Mouse (Mus musculus) CH12.LX (cell line): ENCODE results near the gene 1700008O03Rik. TPM values are rescaled to one million over a fixed set of nuclear protein-coding genes. Genes with fewer than 3 reads are reported as not detected.

Experiments used
- DNase-seq: peaks from one replicate; pipeline ENCODE4 v3.0.0-alpha.2; 2013; ENCODE audit errors: extremely low read depth
- H3K27ac ChIP-seq: 2 replicates; pipeline ENCODE4 v1.5.1; 2012; ENCODE audit warnings: low read depth, mild to moderate bottlenecking, control low read depth, moderate library complexity; ENCODE audit not compliant: insufficient read depth
- H3K27me3 ChIP-seq: replicated peaks from 2 replicates; pipeline ENCODE3; 2012; ENCODE audit warnings: inconsistent platforms
- H3K36me3 ChIP-seq, 2 experiments: replicated peaks in 1 of 2; 2 replicates each; pipeline versions ENCODE3 to v1.6.1; 2012; ENCODE audit warnings: inconsistent platforms in 1 of 2, low read length in 1 of 2, mild to moderate bottlenecking in 1 of 2, mixed read lengths in 1 of 2, moderate library complexity in 1 of 2; ENCODE audit not compliant: control insufficient read depth in 1 of 2, insufficient read depth in 1 of 2
- H3K4me1 ChIP-seq, 2 experiments: 2 replicates each; pipeline ENCODE4 v1.6.1; 2012; ENCODE audit warnings: inconsistent platforms in 1 of 2, moderate library complexity in 1 of 2; ENCODE audit not compliant: insufficient read depth in 2 of 2, control insufficient read depth in 1 of 2
- H3K4me2 ChIP-seq: 2 replicates; pipeline ENCODE4 v1.6.1; 2012; ENCODE audit warnings: low read depth, mild to moderate bottlenecking, control low read depth; ENCODE audit not compliant: poor library complexity, insufficient read depth, severe bottlenecking
- H3K4me3 ChIP-seq, 3 experiments: fragments of 150-350 bp in 1 of 3; sonication (generic) in 1 of 3; replicated peaks in 1 of 3; 2 replicates each; pipeline versions ENCODE3 to v1.5.1; 2011 to 2012; ENCODE audit warnings: low read depth in 2 of 3, low read length in 2 of 3, mild to moderate bottlenecking in 2 of 3, moderate library complexity in 2 of 3, control low read depth in 1 of 3, improper control_type of control experiment in 1 of 3, inconsistent platforms in 1 of 3, mixed read lengths in 1 of 3; ENCODE audit not compliant: poor library complexity in 1 of 3
- H3K79me2 ChIP-seq: replicated peaks from 2 replicates; pipeline ENCODE4 v1.6.1; 2012; ENCODE audit warnings: mild to moderate bottlenecking, moderate library complexity; ENCODE audit not compliant: control insufficient read depth, poor library complexity, insufficient read depth, severe bottlenecking; ENCODE audit errors: extremely low read depth
- H3K9ac ChIP-seq: 2 replicates; pipeline ENCODE4 v1.6.1; 2012; ENCODE audit warnings: low read depth, mild to moderate bottlenecking, control low read depth, moderate library complexity; ENCODE audit not compliant: insufficient read depth
- H3K9me3 ChIP-seq: replicated peaks from 2 replicates; pipeline ENCODE3; 2012; ENCODE audit warnings: low read length, inconsistent platforms, mixed read lengths
- BHLHE40 ChIP-seq: IDR thresholded peaks from 2 replicates; pipeline ENCODE4 v1.6.1; 2011; ENCODE audit warnings: mild to moderate bottlenecking, low read depth, low read length, improper control_type of control experiment
- CHD2 ChIP-seq: IDR thresholded peaks from 2 replicates; pipeline ENCODE4 v1.6.1; 2011; ENCODE audit warnings: low read length, improper control_type of control experiment
- CTCF ChIP-seq, 2 experiments: IDR thresholded peaks in 1 of 2; conservative IDR thresholded peaks in 1 of 2; 2 replicates each; pipeline ENCODE4 v1.5.1; 2011 to 2012; ENCODE audit warnings: low read depth in 2 of 2, low read length in 2 of 2, improper control_type of control experiment in 1 of 2, inconsistent platforms in 1 of 2, mild to moderate bottlenecking in 1 of 2, moderate library complexity in 1 of 2
- E2F4 ChIP-seq: IDR thresholded peaks from 2 replicates; pipeline ENCODE4 v1.6.1; 2011; ENCODE audit warnings: low read depth, low read length, improper control_type of control experiment; ENCODE audit not compliant: insufficient replicate concordance
- ELF1 ChIP-seq: IDR thresholded peaks from 2 replicates; pipeline ENCODE4 v1.6.1; 2014; ENCODE audit warnings: low read depth, mild to moderate bottlenecking, inconsistent platforms, low read length, improper control_type of control experiment
- ETS1 ChIP-seq: conservative IDR thresholded peaks from 2 replicates; pipeline ENCODE4 v1.6.1; 2012; ENCODE audit warnings: low read depth, mild to moderate bottlenecking, inconsistent platforms, low read length, improper control_type of control experiment, moderate library complexity
- HCFC1 ChIP-seq: IDR thresholded peaks from 2 replicates; pipeline ENCODE4 v1.6.1; 2012; ENCODE audit warnings: low read depth, mild to moderate bottlenecking, inconsistent platforms, low read length, improper control_type of control experiment
- KAT2A ChIP-seq: IDR thresholded peaks from 2 replicates; pipeline ENCODE4 v1.6.1; 2012; ENCODE audit warnings: low read length, improper control_type of control experiment, inconsistent platforms; ENCODE audit not compliant: insufficient replicate concordance
- MAFK ChIP-seq: IDR thresholded peaks from 2 replicates; pipeline ENCODE4 v1.6.1; 2011; ENCODE audit warnings: low read length, improper control_type of control experiment; ENCODE audit not compliant: insufficient replicate concordance
- MAX ChIP-seq: IDR thresholded peaks from 2 replicates; pipeline ENCODE4 v1.6.1; 2011; ENCODE audit warnings: low read length, improper control_type of control experiment
- MAZ ChIP-seq: IDR thresholded peaks from 2 replicates; pipeline ENCODE4 v1.6.1; 2012; ENCODE audit warnings: low read depth, mild to moderate bottlenecking, inconsistent platforms, low read length, improper control_type of control experiment, moderate library complexity
- MEF2A ChIP-seq: IDR thresholded peaks from 2 replicates; pipeline ENCODE4 v1.6.1; 2014; ENCODE audit warnings: low read depth, mild to moderate bottlenecking, inconsistent platforms, low read length, improper control_type of control experiment, borderline replicate concordance
- MXI1 ChIP-seq: IDR thresholded peaks from 2 replicates; pipeline ENCODE4 v1.6.1; 2011; ENCODE audit warnings: mild to moderate bottlenecking, low read depth, low read length, improper control_type of control experiment
- NELFE ChIP-seq: IDR thresholded peaks from 2 replicates; pipeline ENCODE4 v1.6.1; 2011; ENCODE audit warnings: low read depth, low read length, improper control_type of control experiment
- NRF1 ChIP-seq: IDR thresholded peaks from 2 replicates; pipeline ENCODE4 v1.6.1; 2014; ENCODE audit warnings: low read depth, mild to moderate bottlenecking, inconsistent platforms, low read length, improper control_type of control experiment, moderate library complexity
- PAX5 ChIP-seq: IDR thresholded peaks from 2 replicates; pipeline ENCODE4 v1.6.1; 2012; ENCODE audit warnings: low read length, inconsistent platforms, mixed read lengths
- POLR2A ChIP-seq: IDR thresholded peaks from 2 replicates; pipeline ENCODE4 v1.6.1; 2011; ENCODE audit warnings: low read depth, mild to moderate bottlenecking, improper control_type of control experiment, low read length
- RCOR1 ChIP-seq: conservative IDR thresholded peaks from 2 replicates; pipeline ENCODE4 v1.6.1; 2012; ENCODE audit warnings: low read depth, mild to moderate bottlenecking, inconsistent platforms, low read length, improper control_type of control experiment
- SIN3A ChIP-seq: IDR thresholded peaks from 2 replicates; pipeline ENCODE4 v1.6.1; 2012; ENCODE audit warnings: low read length, improper control_type of control experiment, inconsistent platforms
- SMC3 ChIP-seq: IDR thresholded peaks from 2 replicates; pipeline ENCODE4 v1.6.1; 2011; ENCODE audit warnings: low read depth, low read length, improper control_type of control experiment
- TCF12 ChIP-seq: IDR thresholded peaks from 2 replicates; pipeline ENCODE4 v1.6.1; 2014; ENCODE audit warnings: low read depth, mild to moderate bottlenecking, inconsistent platforms, low read length, improper control_type of control experiment
- ZKSCAN1 ChIP-seq: IDR thresholded peaks from 2 replicates; pipeline ENCODE4 v1.6.1; 2012; ENCODE audit warnings: low read depth, inconsistent platforms, low read length, improper control_type of control experiment, borderline replicate concordance
- dilution Hi-C: fragments of 300-500 bp; cut with MboI; formaldehyde crosslinking; loops from 2 replicates; pipeline ENCODE4 v1.14.3; 2020; ENCODE audit warnings: low sequenced_read_pairs; ENCODE audit not compliant: extremely low pct_unique_long_range_greater_than_20kb, extremely low pct_ligation_motif_present
- in situ Hi-C: fragments of 300-500 bp; cut with MboI; formaldehyde crosslinking; loops from 3 replicates; pipeline ENCODE4 v1.14.3; 2019; ENCODE audit warnings: low sequenced_read_pairs, low pct_ligation_motif_present, low pct_unique_long_range_greater_than_20kb, mixed read lengths
- polyA plus RNA-seq: library from polyadenylated mRNA; unstranded; fragments of >175 nt; gene quantifications from 2 replicates; pipeline ENCODE4 v1.2.1, GENCODE M21; 2012; ENCODE audit warnings: low read depth; ENCODE audit not compliant: insufficient read length
- total RNA-seq, 2 experiments: library from RNA; depleted of rRNA; stranded (reverse); fragments of 300-350 nt in 1 of 2; fragments of >200 nt in 1 of 2; gene quantifications; 2 replicates each; pipeline ENCODE4 v1.2.3; 2012 to 2014

The 1700008O03Rik gene
- total and polyA plus RNA-seq, 3 experiments = 0.74 to 0.81 TPM; not detected in 1

DNA sequence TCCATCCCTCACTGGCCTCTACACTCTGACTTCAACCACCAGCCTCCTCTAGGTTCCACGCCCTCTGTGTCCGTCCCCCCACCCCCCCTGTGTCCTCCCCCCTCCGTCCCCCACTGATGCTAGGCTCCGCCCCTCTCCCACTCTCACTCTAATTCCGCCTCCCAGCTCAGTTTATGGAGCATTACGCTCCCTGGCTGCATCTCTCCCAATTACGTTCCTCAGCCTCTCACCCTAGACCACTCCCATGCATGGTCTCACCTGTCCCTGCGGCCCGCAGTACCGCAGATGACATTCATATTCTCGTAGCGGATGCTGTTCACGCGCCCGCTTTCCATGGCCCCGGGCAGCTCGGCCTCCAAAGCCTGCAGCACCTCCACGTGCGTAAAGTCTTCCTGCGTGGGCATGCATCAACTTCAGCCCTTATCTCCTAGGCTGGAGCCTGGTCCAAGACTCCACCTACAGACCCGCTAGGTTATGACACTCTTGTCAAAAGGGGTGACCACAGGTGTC, 24.8 kb downstream of the 1700008O03Rik start:
- dilution Hi-C loops = no loop called here
- Histone ChIP-seq H3K79me2 (no peaks in the 10 kb centered on the region), H3K9ac (no peak overlapping the region)

GRCm38 (mm10) chr7:44359908-44360672, 25.5 kb downstream of the 1700008O03Rik start:
- DNase-seq = peak; percentile 84
- Histone ChIP-seq H3K9me3 (no peaks in the 10 kb centered on the region), H3K36me3 (no peaks in the 10 kb centered on the region), H3K4me3 (peak overlapping the region; percentile 41 to 61 (median 45)), H3K9ac (no peak overlapping the region), H3K4me2 (peak overlapping the region; percentile 49), H3K4me1 (peaks cover 4 to 31% of the 10 kb centered on the region in 2 experiments; a peak in 2 of 4 replicates), H3K27ac (no peak overlapping the region), H3K27me3 (peaks cover 70% of the 10 kb centered on the region), H3K79me2 (no peaks in the 10 kb centered on the region)
- TF ChIP-seq NRF1 = peak; percentile 88
- TF ChIP-seq POLR2A = peak; percentile 59; the same call in 1 of the 2 replicates
- 0 out of 2 replicates have a peak, but pooled peaks have one; percentile 46 for TF ChIP-seq RCOR1
- peak; percentile 85; the same call in 1 of the 2 replicates for TF ChIP-seq PAX5
- TF ChIP-seq MAX = peak; percentile 58; the same call in 1 of the 2 replicates
- peak; percentile 47; the same call in 1 of the 2 replicates for TF ChIP-seq HCFC1
- peak; percentile 39; the same call in 1 of the 2 replicates for TF ChIP-seq BHLHE40
- TF ChIP-seq KAT2A = 0 out of 2 replicates have a peak, but pooled peaks have one; percentile 14
- no peak for TF ChIP-seq SMC3
- peak; percentile 46; the same call in 1 of the 2 replicates for TF ChIP-seq CHD2
- TF ChIP-seq ELF1 = peak; percentile 44; the same call in 1 of the 2 replicates
- TF ChIP-seq MAZ = 0 out of 2 replicates have a peak, but pooled peaks have one; percentile 25
- TF ChIP-seq ZKSCAN1 = no peak
- TF ChIP-seq E2F4 = no peak
- peak; percentile 54; the same call in 1 of the 2 replicates for TF ChIP-seq MEF2A
- TF ChIP-seq NELFE = peak; percentile 60; the same call in 1 of the 2 replicates
- TF ChIP-seq TCF12 = no peak; the same call in 1 of the 2 replicates
- peak; percentile 49; the same call in 1 of the 2 replicates for TF ChIP-seq MXI1
- TF ChIP-seq SIN3A = 0 out of 2 replicates have a peak, but pooled peaks have one; percentile 51
- TF ChIP-seq MAFK = no peak
- dilution Hi-C loops = no loop called here
- in situ Hi-C loops = no loop called here

More for the DNA sequence above, 24.8 kb downstream of the 1700008O03Rik start:
- no peaks in the 10 kb centered on the region for H3K9me3 ChIP-seq
- in situ Hi-C loops = no loop called here
- TF ChIP-seq CTCF (conservative IDR thresholded peaks at IDR 0.05 in 1 of 2, IDR thresholded peaks at IDR 0.05 in 1 of 2; ENCODE audit: low read depth in 2 of 2, low read length in 2 of 2) (0 out of 4 replicates have a peak, but pooled peaks of 1 of the 2 experiments have one; percentile 14), ETS1 (no peak)
- TF ChIP-seq, all 38 proteins: peak for 1
- no peak overlapping the region for H3K27ac ChIP-seq
- peaks cover 69% of the 10 kb centered on the region for H3K27me3 ChIP-seq
- peak overlapping the region; percentile 49 for H3K4me2 ChIP-seq
- peaks cover 4 to 29% of the 10 kb centered on the region in 2 experiments; a peak in 2 of 4 replicates for H3K4me1 ChIP-seq
- no peaks in the 10 kb centered on the region for H3K36me3 ChIP-seq
- no peak overlapping the region for H3K4me3 ChIP-seq
- DNase-seq = no peak
